Mouse (Mus musculus) midbrain, embryonic 15.5 days (tissue): Measurements from ENCODE around the gene Gm49510. TPM values are rescaled to one million over a fixed set of nuclear protein-coding genes. Genes with fewer than 3 reads are reported as not detected.

Experiments
- ATAC-seq: fragments of 200-750 bp; cut with Nextera tagmentation; replicated peaks from 2 replicates; pipeline ENCODE4 v1.8.0; 2017; ENCODE audit warnings: moderate TSS enrichment
- H3K27ac ChIP-seq: fragments of 300-500 bp; sonication (generic); 2 replicates; pipeline ENCODE4 v1.5.1; 2015; ENCODE audit warnings: mild to moderate bottlenecking, inconsistent platforms
- H3K27me3 ChIP-seq: fragments of 300-500 bp; sonication (generic); replicated peaks from 2 replicates; pipeline ENCODE4 v1.6.1; 2015; ENCODE audit warnings: inconsistent platforms
- H3K36me3 ChIP-seq: fragments of 300-500 bp; sonication (generic); replicated peaks from 2 replicates; pipeline ENCODE4 v1.6.1; 2015; ENCODE audit warnings: inconsistent platforms
- H3K4me1 ChIP-seq: fragments of 300-500 bp; sonication (generic); 2 replicates; pipeline ENCODE4 v1.6.1; 2015; ENCODE audit warnings: inconsistent platforms
- H3K4me2 ChIP-seq: fragments of 300-500 bp; sonication (generic); 2 replicates; pipeline ENCODE4 v1.6.1; 2015; ENCODE audit warnings: inconsistent platforms, mild to moderate bottlenecking, moderate library complexity
- H3K4me3 ChIP-seq: fragments of 300-500 bp; sonication (generic); 2 replicates; pipeline ENCODE4 v1.5.1; 2015; ENCODE audit warnings: mild to moderate bottlenecking, inconsistent platforms
- H3K9ac ChIP-seq: fragments of 300-500 bp; sonication (generic); 2 replicates; pipeline ENCODE4 v1.6.1; 2015; ENCODE audit warnings: mild to moderate bottlenecking, inconsistent platforms
- H3K9me3 ChIP-seq: fragments of 300-500 bp; sonication (generic); 2 replicates; pipeline ENCODE4 v1.6.1; 2016; ENCODE audit warnings: inconsistent platforms
- WGBS: fragments of 180-500 bp; shearing (Covaris S2); methylation state at CpG from one replicate; pipeline ENCODE4 v1.1.7; 2015; ENCODE audit warnings: mixed read lengths; 5-methylcytosine and 5-hydroxymethylcytosine counted together
- polyA plus RNA-seq: library from polyadenylated mRNA; unstranded; fragments of >200 nt; fragmentation: Nextera tagmentation; extraction: Ambion mirVana; gene quantifications from 2 replicates; pipeline ENCODE4 v1.2.1, GENCODE M21; 2015

Gene Gm49510
- polyA plus RNA-seq, 1 experiment from 2014 or later, result not detected

DNA sequence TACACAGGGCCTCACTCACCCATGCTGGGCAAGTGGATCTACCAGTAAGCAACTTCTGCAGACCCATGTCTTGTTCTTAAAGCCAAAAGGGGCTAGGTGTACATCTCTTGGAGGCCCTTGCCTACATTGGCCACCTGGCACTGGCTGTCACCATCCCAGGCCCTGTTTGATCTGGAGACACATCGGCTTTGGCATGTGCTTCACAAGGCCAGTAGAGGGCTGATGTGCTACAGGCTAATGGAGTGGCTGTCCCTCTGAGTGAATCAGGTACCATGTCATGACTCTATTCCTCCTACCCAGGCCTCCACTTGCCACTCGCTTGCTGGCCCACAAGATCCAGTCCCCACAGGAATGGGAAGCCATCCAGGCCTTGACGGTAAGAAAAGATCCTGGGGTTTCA, 17.6 kb upstream of the Gm49510 start:
- Histone ChIP-seq H3K4me2 (no peak overlapping the region), H3K9ac (no peak overlapping the region), H3K9me3 (no peaks in the 10 kb centered on the region), H3K27ac (no peak overlapping the region), H3K4me3 (no peak overlapping the region), H3K36me3 (peaks cover 28% of the 10 kb centered on the region), H3K4me1 (peaks cover 15% of the 10 kb centered on the region), H3K27me3 (no peaks in the 10 kb centered on the region)
- no peak for ATAC-seq
- WGBS, result 81% methylated on average over 3 of the region's 3 CpGs

DNA sequence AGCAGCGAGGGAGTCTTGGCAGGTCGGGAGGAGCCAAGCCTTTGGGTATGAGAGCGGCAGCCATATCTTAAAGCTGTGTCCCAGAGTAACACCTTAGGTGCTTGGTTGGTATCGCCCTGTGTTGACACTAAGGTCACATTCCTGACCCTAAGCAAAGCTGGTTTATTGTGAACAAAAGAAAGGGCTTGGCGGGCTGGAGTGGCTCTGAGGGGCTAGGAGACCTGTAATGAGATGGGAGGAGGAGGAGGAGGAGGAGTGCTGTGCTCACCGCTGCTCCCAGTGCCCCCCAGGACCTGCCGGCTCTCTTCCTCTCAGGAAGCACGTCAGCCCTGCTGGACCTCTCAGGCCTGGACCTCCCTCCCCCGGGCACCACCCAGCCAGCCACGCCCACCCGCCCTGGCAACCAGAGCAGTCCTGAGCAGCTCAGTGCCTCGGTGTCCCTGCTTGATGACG, 10.0 kb upstream of the Gm49510 start:
- no peak overlapping the region for H3K27ac ChIP-seq
- H3K9ac ChIP-seq, result no peak overlapping the region
- H3K27me3 ChIP-seq, result no peaks in the 10 kb centered on the region
- H3K4me2 ChIP-seq, result no peak overlapping the region
- no peak for ATAC-seq
- 22% methylated on average over 13 of the region's 13 CpGs for WGBS
- H3K36me3 ChIP-seq, result peaks cover 24% of the 10 kb centered on the region
- H3K4me1 ChIP-seq, result no peaks in the 10 kb centered on the region
- no peak overlapping the region for H3K4me3 ChIP-seq
- no peaks in the 10 kb centered on the region for H3K9me3 ChIP-seq

DNA sequence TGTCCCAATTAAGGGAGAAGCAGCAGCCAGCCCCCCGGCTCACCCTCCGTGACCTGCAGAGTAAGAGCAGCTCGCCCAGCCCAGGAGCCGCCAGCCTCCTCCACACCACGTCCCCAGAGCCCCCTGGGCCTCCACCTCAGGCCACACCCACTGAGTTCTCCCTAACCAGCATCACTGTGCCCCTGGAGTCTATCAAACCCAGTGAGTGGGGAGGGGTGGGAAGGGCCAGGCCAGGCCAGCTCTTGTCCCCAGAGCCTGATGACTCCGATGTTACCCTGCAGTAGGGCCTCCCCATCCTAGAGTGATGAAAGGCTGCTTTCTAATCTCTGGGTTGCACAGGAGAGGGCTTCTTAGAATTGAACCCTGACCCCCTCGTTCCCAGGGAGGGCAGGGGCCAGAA, 7.0 kb upstream of the Gm49510 start:
- peaks cover 12% of the 10 kb centered on the region for H3K36me3 ChIP-seq
- WGBS, result 72% methylated on average over 7 of the region's 7 CpGs
- no peak for ATAC-seq

DNA sequence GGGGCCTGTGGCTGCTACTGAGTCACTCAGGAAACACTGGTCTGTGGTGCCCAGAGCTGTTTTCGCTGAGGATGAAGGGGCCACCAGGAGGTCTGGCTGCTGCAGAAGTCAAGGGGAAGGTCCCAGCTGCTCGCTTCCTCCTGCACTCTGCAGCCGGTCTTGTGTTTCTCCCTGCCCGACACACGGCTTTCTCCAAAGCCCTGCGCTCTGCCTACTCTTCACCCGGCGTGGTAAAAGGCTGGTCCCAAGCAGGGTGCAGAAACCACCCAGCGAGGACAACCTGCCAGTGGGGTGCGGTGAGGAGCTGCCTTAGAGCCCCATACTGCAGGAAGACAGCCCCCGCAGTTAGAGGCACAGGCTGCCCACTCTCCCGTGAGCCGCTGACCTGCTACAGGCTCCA, 4.7 kb upstream of the Gm49510 start:
- 64% methylated on average over 13 of the region's 13 CpGs for WGBS
- ATAC-seq, result no peak
- Histone ChIP-seq H3K4me1 (peaks cover 7% of the 10 kb centered on the region), H3K9me3 (no peaks in the 10 kb centered on the region), H3K27me3 (peaks cover 14% of the 10 kb centered on the region), H3K36me3 (peaks cover 10% of the 10 kb centered on the region), H3K9ac (no peak overlapping the region), H3K4me3 (no peak overlapping the region), H3K4me2 (no peak overlapping the region), H3K27ac (no peak overlapping the region)

More for the DNA sequence above, 7.0 kb upstream of the Gm49510 start:
- H3K9me3 ChIP-seq, result no peaks in the 10 kb centered on the region
- H3K9ac ChIP-seq, result no peak overlapping the region
- no peaks in the 10 kb centered on the region for H3K27me3 ChIP-seq
- H3K4me1 ChIP-seq, result no peaks in the 10 kb centered on the region
- no peak overlapping the region for H3K27ac ChIP-seq
- no peak overlapping the region for H3K4me3 ChIP-seq
- H3K4me2 ChIP-seq, result no peak overlapping the region

DNA sequence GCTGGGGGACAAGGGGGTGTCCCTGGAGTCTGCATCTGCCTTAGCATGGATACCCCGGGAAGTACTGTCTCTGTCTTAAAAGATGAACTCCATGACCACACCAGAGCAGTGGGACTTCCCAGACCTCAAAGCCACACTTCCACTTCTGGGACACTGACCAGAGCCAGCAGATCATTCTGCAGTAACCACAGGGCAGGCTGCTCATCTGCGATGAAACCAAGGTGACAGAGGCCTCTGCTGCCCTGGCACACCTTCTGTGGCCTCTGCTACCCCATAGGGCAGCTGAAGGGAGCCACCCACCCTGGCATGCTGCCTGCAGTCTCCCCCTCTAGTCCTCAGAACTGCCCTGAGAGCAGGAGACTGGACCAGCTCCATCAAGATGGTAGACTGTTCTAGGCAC, 3.7 kb upstream of the Gm49510 start:
- 78% methylated on average over 2 of the region's 2 CpGs for WGBS
- ATAC-seq, result no peak
- H3K9ac ChIP-seq, result no peak overlapping the region

DNA sequence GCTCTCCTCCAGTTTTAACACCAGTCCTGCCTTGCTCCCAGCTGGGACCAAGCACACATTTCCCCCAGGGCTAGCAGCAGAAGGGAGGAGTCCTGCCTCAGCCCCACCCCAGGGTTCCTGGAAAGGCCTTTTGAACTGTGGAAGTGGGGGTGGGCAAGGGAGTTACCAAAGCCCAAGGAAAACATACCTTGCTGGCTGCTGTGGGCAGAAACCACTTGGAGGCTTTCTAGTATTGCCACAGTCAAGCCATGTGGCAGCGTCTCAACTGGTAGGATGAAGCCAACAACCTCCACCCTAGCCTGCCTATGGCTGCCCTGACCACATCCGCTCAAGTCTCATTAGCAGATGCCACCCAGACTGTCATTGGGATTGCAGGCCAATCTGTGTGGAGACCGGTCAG, 3.3 kb upstream of the Gm49510 start:
- Histone ChIP-seq H3K4me3 (no peak overlapping the region), H3K36me3 (peaks cover 7% of the 10 kb centered on the region), H3K9ac (no peak overlapping the region), H3K4me1 (peaks cover 18% of the 10 kb centered on the region), H3K9me3 (no peaks in the 10 kb centered on the region), H3K4me2 (no peak overlapping the region), H3K27ac (no peak overlapping the region), H3K27me3 (peaks cover 28% of the 10 kb centered on the region)
- no peak for ATAC-seq
- 80% methylated on average over 3 of the region's 3 CpGs for WGBS

More for the DNA sequence above, 3.7 kb upstream of the Gm49510 start:
- Histone ChIP-seq H3K27me3 (peaks cover 24% of the 10 kb centered on the region), H3K36me3 (peaks cover 7% of the 10 kb centered on the region), H3K4me3 (no peak overlapping the region), H3K4me1 (peaks cover 17% of the 10 kb centered on the region), H3K27ac (no peak overlapping the region), H3K9me3 (no peaks in the 10 kb centered on the region), H3K4me2 (no peak overlapping the region)

DNA sequence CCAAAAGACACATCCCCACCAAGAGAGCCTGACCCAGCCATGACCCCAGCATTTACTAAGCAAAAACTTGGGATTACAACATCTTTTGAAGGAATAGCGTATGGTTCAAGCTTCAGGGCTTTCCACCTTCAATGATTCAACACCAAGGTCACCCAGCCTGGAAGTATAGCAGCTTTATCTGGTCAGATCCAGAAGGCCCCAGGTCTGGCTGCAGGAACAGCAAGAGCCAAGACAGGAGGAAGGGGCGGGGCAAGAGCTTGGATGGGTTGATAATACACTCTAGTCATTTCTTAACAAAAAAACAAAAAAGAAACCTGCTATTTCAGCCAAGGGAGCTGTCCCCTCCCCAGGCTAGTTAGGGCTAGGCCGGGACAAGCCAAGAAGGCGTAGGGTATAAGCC, 2.0 kb upstream of the Gm49510 start:
- WGBS, result 89% methylated on average over 4 of the region's 4 CpGs
- Histone ChIP-seq H3K4me3 (no peak overlapping the region), H3K27me3 (peaks cover 28% of the 10 kb centered on the region), H3K9me3 (no peaks in the 10 kb centered on the region), H3K36me3 (0 out of 2 replicates have a peak, but pooled peaks cover 1% of the 10 kb centered on the region), H3K4me2 (no peak overlapping the region), H3K9ac (no peak overlapping the region), H3K27ac (no peak overlapping the region), H3K4me1 (peaks cover 18% of the 10 kb centered on the region)
- ATAC-seq, result no peak

DNA sequence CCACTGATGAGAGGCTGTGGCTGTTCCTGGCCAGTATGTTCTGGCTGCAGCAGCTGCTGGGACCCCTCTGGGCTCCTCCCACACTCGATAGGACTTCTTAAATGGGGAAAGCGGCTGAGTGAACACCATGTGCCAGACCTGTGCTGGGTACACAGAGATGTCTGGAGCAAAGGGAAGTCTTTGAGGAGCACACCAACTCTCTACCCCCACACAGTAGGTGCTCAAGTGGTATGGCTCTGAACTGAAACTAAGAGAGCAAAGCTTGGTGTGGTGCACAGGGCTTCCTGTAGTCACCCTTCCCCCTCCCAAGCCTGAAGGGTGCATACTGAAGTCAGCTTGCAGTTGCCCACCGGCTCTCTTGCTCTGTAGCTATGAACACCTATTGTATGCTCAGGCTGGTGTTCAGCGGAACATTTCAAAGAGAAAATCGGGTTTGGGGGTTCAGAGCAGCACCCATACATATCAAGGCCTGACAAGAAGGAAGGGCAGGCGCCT, 913 bp upstream of the Gm49510 start:
- Histone ChIP-seq H3K27me3 (peaks cover 28% of the 10 kb centered on the region), H3K9me3 (no peaks in the 10 kb centered on the region), H3K4me3 (no peak overlapping the region), H3K4me2 (no peak overlapping the region), H3K4me1 (peaks cover 18% of the 10 kb centered on the region), H3K36me3 (no peaks in the 10 kb centered on the region), H3K9ac (no peak overlapping the region), H3K27ac (no peak overlapping the region)
- WGBS, result 54% methylated on average over 6 of the region's 6 CpGs
- ATAC-seq, result no peak

DNA sequence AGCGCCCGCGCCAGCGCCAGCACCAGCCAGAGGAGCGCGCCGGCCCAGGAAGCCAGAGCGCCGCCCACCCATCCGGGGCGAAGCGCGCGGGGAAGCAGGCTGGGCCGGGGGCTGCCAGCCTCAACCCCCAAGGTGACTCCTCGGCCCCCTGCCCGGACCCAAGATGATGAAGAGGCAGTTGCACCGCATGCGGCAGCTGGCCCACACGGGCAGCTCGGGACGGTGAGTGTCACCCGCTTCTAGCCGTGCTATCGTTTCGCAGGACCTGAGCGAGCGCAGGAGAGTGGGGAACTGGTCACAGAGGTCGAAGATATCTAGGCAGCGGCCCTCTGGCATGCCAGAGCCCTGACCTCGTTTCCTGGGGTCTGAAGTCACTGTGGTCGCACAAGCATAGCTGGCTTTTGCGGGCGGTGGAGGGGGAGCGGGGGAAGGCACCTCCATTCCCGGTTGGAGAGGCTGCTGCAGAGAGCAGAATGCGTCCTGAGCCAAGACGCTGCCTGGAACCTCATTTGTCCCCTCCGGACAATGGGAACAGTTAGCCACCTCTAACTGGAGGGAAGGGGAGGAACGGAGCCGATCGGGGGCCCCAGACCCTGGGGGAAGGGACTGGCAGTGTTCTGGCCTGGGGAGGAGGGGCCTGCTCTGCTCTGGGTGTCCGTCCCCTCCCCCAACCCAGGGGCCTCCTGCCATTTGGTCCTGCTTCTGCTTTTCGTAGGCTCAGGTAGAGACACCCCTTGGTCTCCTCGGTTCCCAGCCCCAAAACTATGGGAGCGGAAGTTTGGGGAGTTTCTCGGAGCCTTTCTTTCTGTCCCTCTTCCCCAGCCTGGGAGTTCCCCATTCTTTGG, 495 bp downstream of the Gm49510 start, which contains the start of gene Sh3bp1:
Gene Sh3bp1 (plus strand): TSS at position 29 of the 845 bp plus-strand sequence.
- H3K27ac ChIP-seq, result no peak within 1 kb of the TSS
- H3K9ac ChIP-seq, result peak within 1 kb of the TSS; percentile 58
- peaks cover 28% of the 10 kb centered on the region for H3K27me3 ChIP-seq
- no peaks in the 10 kb centered on the region for H3K36me3 ChIP-seq
- H3K4me3 ChIP-seq, result peak within 1 kb of the TSS; percentile 49
- H3K4me2 ChIP-seq, result peak within 1 kb of the TSS; percentile 97
- no peak; the same call in 1 of the 2 replicates for ATAC-seq
- WGBS, result 2% methylated on average over 47 of the region's 47 CpGs
- peaks cover 18% of the 10 kb centered on the region for H3K4me1 ChIP-seq
- H3K9me3 ChIP-seq, result no peaks in the 10 kb centered on the region

DNA sequence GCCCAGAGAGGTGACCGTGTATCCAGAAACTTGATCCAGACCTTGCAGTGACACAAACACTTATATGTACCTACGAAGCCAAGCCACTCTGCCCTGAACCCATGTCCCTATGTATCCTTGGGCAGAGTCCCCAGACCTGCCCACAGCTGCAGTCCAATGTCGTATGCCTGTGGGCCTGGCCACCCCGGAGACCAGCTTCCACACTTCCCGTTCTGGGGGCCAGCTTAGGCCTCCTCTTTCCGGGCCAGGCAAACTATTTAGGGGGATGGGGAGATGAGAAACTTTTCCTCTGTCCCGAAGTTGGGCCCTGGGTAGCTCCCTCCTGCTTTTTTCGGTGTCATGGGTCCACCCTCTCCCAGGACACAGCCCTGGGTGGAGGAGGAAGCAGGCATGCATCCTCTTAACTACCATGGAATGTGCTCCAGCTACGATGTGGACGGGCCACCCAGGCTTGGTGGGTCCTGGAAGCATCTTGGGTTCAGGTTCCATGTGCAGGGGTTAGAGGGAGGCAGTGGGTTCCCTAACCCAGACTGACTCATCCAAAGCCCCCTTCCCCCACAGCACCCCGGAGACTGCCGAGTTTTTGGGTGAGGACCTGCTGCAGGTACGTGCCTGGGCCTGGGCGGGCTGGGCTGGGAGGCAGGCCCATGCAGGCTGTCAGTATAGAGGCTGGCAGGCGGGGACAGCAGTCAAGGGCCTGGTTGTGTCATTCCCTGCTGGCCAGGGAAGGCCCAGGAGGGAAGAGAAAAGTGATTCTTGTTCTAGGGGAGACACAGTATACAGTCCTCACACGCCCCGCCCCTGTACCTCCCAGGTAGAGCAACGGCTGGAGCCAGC, 1.3 kb downstream of the Gm49510 start:
- Histone ChIP-seq H3K36me3 (no peaks in the 10 kb centered on the region), H3K27me3 (peaks cover 28% of the 10 kb centered on the region), H3K9me3 (no peaks in the 10 kb centered on the region), H3K27ac (no peak overlapping the region), H3K4me3 (peak overlapping the region; percentile 49; the same call in 1 of the 2 replicates), H3K9ac (no peak overlapping the region; the same call in 1 of the 2 replicates), H3K4me1 (peaks cover 18% of the 10 kb centered on the region), H3K4me2 (peak overlapping the region; percentile 97)
- WGBS, result 27% methylated on average over 18 of the region's 18 CpGs
- no peak for ATAC-seq

DNA sequence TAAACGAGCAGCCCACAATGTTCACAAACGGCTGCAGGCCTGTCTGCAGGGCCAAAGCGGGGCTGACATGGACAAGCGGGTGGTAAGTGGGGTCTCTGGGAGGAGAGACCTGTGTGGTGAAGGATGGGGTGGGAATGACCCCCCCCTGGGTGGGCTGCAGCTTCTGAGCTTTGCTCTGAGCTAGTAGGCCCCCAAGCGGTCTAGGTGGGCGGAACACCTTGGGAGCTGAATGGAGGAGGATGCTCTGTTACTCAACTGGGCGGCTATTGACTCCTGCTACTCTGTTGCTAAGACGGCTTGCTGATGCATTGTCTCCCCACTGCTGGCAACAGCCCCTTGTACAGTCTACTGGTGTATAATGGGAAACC, 1.9 kb downstream of the Gm49510 start:
- Histone ChIP-seq H3K9me3 (no peaks in the 10 kb centered on the region), H3K4me2 (no peak overlapping the region), H3K36me3 (no peaks in the 10 kb centered on the region), H3K9ac (no peak overlapping the region), H3K4me3 (no peak overlapping the region), H3K27ac (no peak overlapping the region), H3K4me1 (peaks cover 18% of the 10 kb centered on the region), H3K27me3 (peaks cover 28% of the 10 kb centered on the region)
- no peak for ATAC-seq
- WGBS, result 46% methylated on average over 8 of the region's 8 CpGs

DNA sequence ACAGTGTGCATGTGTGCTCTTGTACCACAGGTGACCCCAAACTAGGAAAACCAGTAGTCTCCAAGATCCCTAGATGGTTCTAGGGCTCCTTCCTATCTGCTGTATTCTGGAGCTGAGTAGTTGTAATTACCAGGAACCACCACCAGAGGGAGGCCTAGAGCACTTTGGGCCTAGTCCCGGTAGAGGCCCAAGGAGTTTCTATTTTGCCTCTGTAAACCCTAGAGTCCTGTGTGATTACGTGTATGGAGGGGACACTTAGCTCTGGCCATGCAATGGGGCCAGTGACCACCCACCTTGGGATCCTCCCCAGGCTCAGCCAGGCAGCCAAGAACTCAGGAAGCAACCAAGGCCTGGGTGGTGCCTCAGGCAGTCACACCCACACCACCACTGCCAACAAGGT, 3.8 kb downstream of the Gm49510 start:
- Histone ChIP-seq H3K4me1 (peaks cover 18% of the 10 kb centered on the region), H3K27me3 (peaks cover 27% of the 10 kb centered on the region), H3K36me3 (no peaks in the 10 kb centered on the region), H3K9ac (no peak overlapping the region), H3K27ac (no peak overlapping the region), H3K4me2 (no peak overlapping the region), H3K9me3 (no peaks in the 10 kb centered on the region), H3K4me3 (no peak overlapping the region)
- 0 out of 2 replicates have a peak, but pooled peaks have one; percentile 10 for ATAC-seq
- WGBS, result 5% methylated on average over 2 of the region's 2 CpGs
